Mouse (Mus musculus) skeletal muscle tissue, postnatal 0 days (tissue): ENCODE results near the gene Hmx1. TPM values are rescaled to one million over a fixed set of nuclear protein-coding genes. Genes with fewer than 3 reads are reported as not detected.

ENCODE experiments used
- polyA plus RNA-seq: library from polyadenylated mRNA; unstranded; fragments of >200 nt; fragmentation: Nextera tagmentation; extraction: Ambion mirVana; gene quantifications from 2 replicates; pipeline ENCODE4 v1.2.1, GENCODE M21; 2015

Gene Hmx1
- not detected in 2 replicates for polyA plus RNA-seq

GRCm38 (mm10) chr5:35388491-35389111 lies at the start of gene Hmx1:
TSS of gene Hmx1 (plus strand) at chr5:35389108.

Other genes with a start within 250 kb of the Hmx1 start
- gene Adra2c, start 110.8 kb upstream of the Hmx1 start, polyA plus RNA-seq = not detected in 2 replicates
- 7.7 and 21.5 TPM in 2 replicates for gene Cpz, start 136.6 kb downstream of the Hmx1 start, polyA plus RNA-seq
- gene Trmt44, start 186.0 kb downstream of the Hmx1 start, polyA plus RNA-seq = 1.9 and 2.4 TPM in 2 replicates
- 6.0 and 6.6 TPM in 2 replicates for gene Acox3, start 193.9 kb downstream of the Hmx1 start, polyA plus RNA-seq